Comparison of ENCODE assay signal across 8 mouse cellular contexts in genomic region chr2:35282214-35282613, GRCm38 (mm10). TPM values are rescaled to one million over a fixed set of nuclear protein-coding genes. Genes with fewer than 3 reads are reported as not detected.
DNase-seq lines count a peak whose midpoint lies in the region; ATAC-seq and TF ChIP-seq lines count a peak whose summit lies in the region.

No protein-coding gene starts in this region.

- ATAC-seq in forebrain, embryonic 13.5 days = peak; percentile 53; the same call in 1 of the 2 replicates
- ATAC-seq in limb, embryonic 14.5 days (ENCODE audit: low FRiP score, low read depth) = peak; percentile 49
- ATAC-seq in midbrain, embryonic 11.5 days (ENCODE audit: low FRiP score) = no peak

- TF ChIP-seq POLR2A in limb, embryonic 14.5 days (IDR thresholded peaks at IDR 0.05; ENCODE audit: borderline replicate concordance, extremely low read depth, insufficient read depth, insufficient read length) = no peak

- peak; percentile 47 for DNase-seq in embryo, embryonic 11 days
- DNase-seq in embryo, embryonic 10.5 days (ENCODE audit: low spot score) = no peak
- peak; percentile 71 to 78 for DNase-seq in heart, postnatal 14 days
- DNase-seq in limb, embryonic 14.5 days (ENCODE audit: low spot score) = no peak
- DNase-seq in midbrain, embryonic 11.5 days (ENCODE audit: low spot score, missing footprints) = peak; percentile 84
- DNase-seq in urinary bladder, postnatal 36 days (ENCODE audit: low spot score in 2 of 2) = peak; percentile 78 to 83
- DNase-seq in right cerebral cortex, adult 2 months (ENCODE audit: low spot score in 2 of 2) = no peak

- H3K36me3 ChIP-seq in forebrain, embryonic 13.5 days (ENCODE audit: poor library complexity, severe bottlenecking) = no peaks in the 10 kb centered on the region
- H3K36me3 ChIP-seq in limb, embryonic 14.5 days (ENCODE audit: control insufficient read depth, insufficient read depth, low read length) = 0 out of 2 replicates have a peak, but pooled peaks cover 8% of the 10 kb centered on the region
- H3K36me3 ChIP-seq in midbrain, embryonic 11.5 days (ENCODE audit: control insufficient read depth, insufficient read depth, low read length) = no peaks in the 10 kb centered on the region

- intact Hi-C loops in heart, postnatal 14 days (cut with DNase I) = no loop called here

- peak overlapping the region; percentile 55 for H3K4me2 ChIP-seq in forebrain, embryonic 13.5 days
- peak overlapping the region; percentile 57 for H3K4me2 ChIP-seq in limb, embryonic 14.5 days (replicated peaks; ENCODE audit: low read depth, low read length, severe bottlenecking)
- H3K4me2 ChIP-seq in midbrain, embryonic 11.5 days = peak overlapping the region; percentile 47

- peaks cover 40% of the 10 kb centered on the region for H3K27me3 ChIP-seq in forebrain, embryonic 13.5 days
- peaks cover 27% of the 10 kb centered on the region for H3K27me3 ChIP-seq in limb, embryonic 14.5 days (ENCODE audit: control insufficient read depth, insufficient read depth, low read length)
- peaks cover 26% of the 10 kb centered on the region for H3K27me3 ChIP-seq in midbrain, embryonic 11.5 days (ENCODE audit: control insufficient read depth, insufficient read depth, low read length)

- peaks cover 6% of the 10 kb centered on the region; the same call in 1 of the 2 replicates for H3K4me1 ChIP-seq in forebrain, embryonic 13.5 days
- H3K4me1 ChIP-seq in limb, embryonic 14.5 days (ENCODE audit: control insufficient read depth, insufficient read depth, low read length) = peaks cover 8% of the 10 kb centered on the region
- H3K4me1 ChIP-seq in midbrain, embryonic 11.5 days (ENCODE audit: control insufficient read depth, insufficient read depth, low read length) = peaks cover 2% of the 10 kb centered on the region; the same call in 1 of the 2 replicates

- H3K27ac ChIP-seq in forebrain, embryonic 13.5 days = no peak overlapping the region
- no peak overlapping the region for H3K27ac ChIP-seq in limb, embryonic 14.5 days (replicated peaks; ENCODE audit: low read depth, low read length)
- no peak overlapping the region for H3K27ac ChIP-seq in midbrain, embryonic 11.5 days (ENCODE audit: low read depth, low read length)

- H3K4me3 ChIP-seq in forebrain, embryonic 13.5 days = peak overlapping the region; percentile 23
- H3K4me3 ChIP-seq in limb, embryonic 14.5 days (replicated peaks; ENCODE audit: low read length) = peak overlapping the region; percentile 38
- H3K4me3 ChIP-seq in midbrain, embryonic 11.5 days (ENCODE audit: low read depth, low read length) = peak overlapping the region; percentile 22

- H3K9me3 ChIP-seq in forebrain, embryonic 13.5 days (replicated peaks) = no peaks in the 10 kb centered on the region
- H3K9me3 ChIP-seq in limb, embryonic 14.5 days (ENCODE audit: control insufficient read depth, low read length) = no peaks in the 10 kb centered on the region
- no peaks in the 10 kb centered on the region for H3K9me3 ChIP-seq in midbrain, embryonic 11.5 days (ENCODE audit: control insufficient read depth, low read length)

- WGBS in forebrain, embryonic 13.5 days = 3% methylated on average over 32 of the region's 32 CpGs
- 2% methylated on average over 30 of the region's 32 CpGs for WGBS in limb, embryonic 14.5 days
- 2% methylated on average over 32 of the region's 32 CpGs for WGBS in midbrain, embryonic 11.5 days

- peak overlapping the region; percentile 48; the same call in 1 of the 2 replicates for H3K9ac ChIP-seq in forebrain, embryonic 13.5 days
- H3K9ac ChIP-seq in limb, embryonic 14.5 days (ENCODE audit: low read depth, low read length, severe bottlenecking) = peak overlapping the region; percentile 56
- peak overlapping the region; percentile 33; the same call in 1 of the 2 replicates for H3K9ac ChIP-seq in midbrain, embryonic 11.5 days (ENCODE audit: low read length)

RNA-seq across cellular contexts. Expression of gene Gsn, which starts 26.0 kb away (rescaled TPM):
- 13.3 and 14.3 TPM in 2 replicates for polyA plus RNA-seq in forebrain, embryonic 13.5 days (2015; fragmentation: Nextera tagmentation; extraction: Ambion mirVana)
- total RNA-seq in heart, postnatal 14 days (2021) = 100 to 1,000 TPM; 271 to 430 TPM
- 160 and 163 TPM in 2 replicates for polyA plus RNA-seq in limb, embryonic 14.5 days (2012; rRNA removed)
- polyA plus RNA-seq in limb, embryonic 14.5 days (2014; fragmentation: Nextera tagmentation; extraction: Ambion mirVana) = 196 and 214 TPM in 2 replicates
- polyA plus RNA-seq in midbrain, embryonic 11.5 days (2014; fragmentation: Nextera tagmentation; extraction: Ambion mirVana) = 27.9 and 29.9 TPM in 2 replicates

RNA-seq across cellular contexts. Expression of gene Stom, which starts 54.6 kb away (rescaled TPM):
- 8.0 and 9.4 TPM in 2 replicates for polyA plus RNA-seq in forebrain, embryonic 13.5 days (2015; fragmentation: Nextera tagmentation; extraction: Ambion mirVana)
- 10 to 100 TPM; 65.0 to 72.0 TPM for total RNA-seq in heart, postnatal 14 days (2021)
- polyA plus RNA-seq in limb, embryonic 14.5 days (2012; rRNA removed) = 14.0 and 15.1 TPM in 2 replicates
- polyA plus RNA-seq in limb, embryonic 14.5 days (2014; fragmentation: Nextera tagmentation; extraction: Ambion mirVana) = 19.1 and 23.8 TPM in 2 replicates
- 15.3 and 15.4 TPM in 2 replicates for polyA plus RNA-seq in midbrain, embryonic 11.5 days (2014; fragmentation: Nextera tagmentation; extraction: Ambion mirVana)

Comparison
In these comparisons a context has a peak if more than half of its experiments do, and no peak if none do; other contexts are left out.
1. DNase-seq: peak in embryo, embryonic 11 days (single experiment), heart, postnatal 14 days (2 of 2), midbrain, embryonic 11.5 days (single experiment) and urinary bladder, postnatal 36 days (2 of 2); none in embryo, embryonic 10.5 days (single experiment), limb, embryonic 14.5 days (single experiment) and right cerebral cortex, adult 2 months (0 of 2).
2. Peak in every context shown above with its lines, with median percentiles within 50 percentile points of each other: H3K4me2 ChIP-seq, H3K4me3 ChIP-seq and H3K9ac ChIP-seq.